Mouse (Mus musculus) erythroid progenitor cell, adult 5-6 weeks (primary cell): ENCODE measurements around the gene Kat5. TPM values are rescaled to one million over a fixed set of nuclear protein-coding genes. Genes with fewer than 3 reads are reported as not detected.
A peak's percentile ranks its signal among the peaks of the same experiment; 100 is the strongest.

Experiments used
- ATAC-seq: replicated peaks from 2 replicates; pipeline ENCODE4 v1.8.0; 2016; ENCODE audit warnings: moderate number of reproducible peaks, mild to moderate bottlenecking, moderate TSS enrichment, inconsistent platforms; ENCODE audit not compliant: poor library complexity, low FRiP score, severe bottlenecking
- total RNA-seq, 2 experiments: library from RNA; stranded (forward) in 1 of 2; stranded (reverse) in 1 of 2; fragments of 150-400 nt in 1 of 2; fragments of 186-747, 209-891 nt in 1 of 2; gene quantifications; 2 replicates each; pipeline versions ENCODE4 v1.2.3 to v1.2.4; 2015 to 2017; ENCODE audit warnings: low replicate concordance in 2 of 2

The Kat5 gene
- 31.0 and 42.8 TPM in 2 replicates for total RNA-seq (2015; ENCODE audit: low replicate concordance)
- total RNA-seq (2017; ENCODE audit: low replicate concordance), result 29.1 and 35.0 TPM in 2 replicates

GRCm38 (mm10) chr19:5609547-5610404 lies at the start of gene Kat5:
Gene Kat5 (minus strand): TSS chr19:5610237.
- ATAC-seq, result peak; percentile 94

GRCm38 (mm10) chr19:5654720-5655298 lies 44.8 kb upstream of the Kat5 start:
- ATAC-seq, result no peak

- ATAC-seq, result no peak
Measured at GRCm38 (mm10) chr19:5653969-5654719, 44.1 kb upstream of the Kat5 start.

- no peak for ATAC-seq
Measured at GRCm38 (mm10) chr19:5652570-5652969, 42.5 kb upstream of the Kat5 start.

GRCm38 (mm10) chr19:5651502-5652274 lies 41.7 kb upstream of the Kat5 start:
- ATAC-seq, result no peak

GRCm38 (mm10) chr19:5649298-5649741 lies 39.3 kb upstream of the Kat5 start:
- ATAC-seq, result no peak

- ATAC-seq, result peak; percentile 77
Measured at GRCm38 (mm10) chr19:5648401-5649297, 38.6 kb upstream of the Kat5 start.

GRCm38 (mm10) chr19:5647791-5648190 lies 37.8 kb upstream of the Kat5 start:
- no peak for ATAC-seq

- ATAC-seq, result no peak
Measured at GRCm38 (mm10) chr19:5646731-5647330, 36.8 kb upstream of the Kat5 start.

GRCm38 (mm10) chr19:5645280-5645679 lies 35.2 kb upstream of the Kat5 start:
- no peak for ATAC-seq

GRCm38 (mm10) chr19:5641641-5642040 lies 31.6 kb upstream of the Kat5 start:
- no peak for ATAC-seq

GRCm38 (mm10) chr19:5641021-5641420 lies 31.0 kb upstream of the Kat5 start:
- no peak for ATAC-seq

- ATAC-seq, result no peak
Measured at GRCm38 (mm10) chr19:5640339-5640738, 30.3 kb upstream of the Kat5 start.

- no peak for ATAC-seq
Measured at GRCm38 (mm10) chr19:5638416-5639005, 28.5 kb upstream of the Kat5 start.

- ATAC-seq, result peak; percentile 87
Measured at GRCm38 (mm10) chr19:5637069-5638047, 27.3 kb upstream of the Kat5 start, which contains the start of gene Rela. Gene Rela (plus strand): TSS chr19:5637483.

- ATAC-seq, result no peak; the same call in 1 of the 2 replicates
Measured at GRCm38 (mm10) chr19:5636571-5637041, 26.6 kb upstream of the Kat5 start.
